Mouse (Mus musculus) neural tube, embryonic 11.5 days (tissue): ENCODE data around the gene Cdh9. TPM values are rescaled to one million over a fixed set of nuclear protein-coding genes. Genes with fewer than 3 reads are reported as not detected.

ENCODE experiments used
- ATAC-seq: fragments of 200-750 bp; cut with Nextera tagmentation; 2 replicates; pipeline ENCODE4 v1.8.0; 2017; ENCODE audit warnings: moderate number of reproducible peaks, mild to moderate bottlenecking, moderate TSS enrichment, moderate library complexity; ENCODE audit not compliant: insufficient read depth, low FRiP score, low TSS enrichment
- DNase-seq: peaks from one replicate; pipeline ENCODE4 v3.0.0-alpha.2; 2015; ENCODE audit warnings: low spot score
- H3K27ac ChIP-seq: fragments of 300-500 bp; sonication (generic); 2 replicates; pipeline ENCODE4 v1.5.1; 2014; ENCODE audit warnings: low read depth, mild to moderate bottlenecking, low read length
- H3K27me3 ChIP-seq: fragments of 300-500 bp; sonication (generic); 2 replicates; pipeline ENCODE4 v1.6.1; 2014; ENCODE audit warnings: mild to moderate bottlenecking, low read length, mixed read lengths; ENCODE audit not compliant: control insufficient read depth, insufficient read depth
- H3K36me3 ChIP-seq: fragments of 300-500 bp; sonication (generic); 2 replicates; pipeline ENCODE4 v1.6.1; 2014; ENCODE audit warnings: mild to moderate bottlenecking, low read length, moderate library complexity, mixed read lengths; ENCODE audit not compliant: control insufficient read depth, insufficient read depth
- H3K4me1 ChIP-seq: fragments of 300-500 bp; sonication (generic); 2 replicates; pipeline ENCODE4 v1.6.1; 2014; ENCODE audit warnings: low read length, mixed read lengths; ENCODE audit not compliant: control insufficient read depth, insufficient read depth
- H3K4me2 ChIP-seq: fragments of 300-500 bp; sonication (generic); 2 replicates; pipeline ENCODE4 v1.6.1; 2014; ENCODE audit warnings: low read depth, mild to moderate bottlenecking, moderate library complexity
- H3K4me3 ChIP-seq: fragments of 300-500 bp; sonication (generic); 2 replicates; pipeline ENCODE4 v1.5.1; 2014; ENCODE audit warnings: low read depth, low read length
- H3K9ac ChIP-seq: fragments of 300-500 bp; sonication (generic); 2 replicates; pipeline ENCODE4 v1.6.1; 2014; ENCODE audit warnings: mild to moderate bottlenecking, low read length
- H3K9me3 ChIP-seq: fragments of 300-500 bp; sonication (generic); 2 replicates; pipeline ENCODE4 v1.6.1; 2016; ENCODE audit warnings: low read length; ENCODE audit not compliant: control insufficient read depth
- WGBS: fragments of 180-500 bp; shearing (Covaris S2); extraction: QIAGEN DNeasy Blood & Tissue Kit; methylation state at CpG from one replicate; pipeline ENCODE4 v1.1.7; 2014; 5-methylcytosine and 5-hydroxymethylcytosine counted together
- polyA plus RNA-seq: library from polyadenylated mRNA; unstranded; fragments of >200 nt; fragmentation: Nextera tagmentation; extraction: Ambion mirVana; gene quantifications from 2 replicates; pipeline ENCODE4 v1.2.1, GENCODE M21; 2014

The Cdh9 gene
- polyA plus RNA-seq, result 1.0 and 1.4 TPM in 2 replicates

DNA sequence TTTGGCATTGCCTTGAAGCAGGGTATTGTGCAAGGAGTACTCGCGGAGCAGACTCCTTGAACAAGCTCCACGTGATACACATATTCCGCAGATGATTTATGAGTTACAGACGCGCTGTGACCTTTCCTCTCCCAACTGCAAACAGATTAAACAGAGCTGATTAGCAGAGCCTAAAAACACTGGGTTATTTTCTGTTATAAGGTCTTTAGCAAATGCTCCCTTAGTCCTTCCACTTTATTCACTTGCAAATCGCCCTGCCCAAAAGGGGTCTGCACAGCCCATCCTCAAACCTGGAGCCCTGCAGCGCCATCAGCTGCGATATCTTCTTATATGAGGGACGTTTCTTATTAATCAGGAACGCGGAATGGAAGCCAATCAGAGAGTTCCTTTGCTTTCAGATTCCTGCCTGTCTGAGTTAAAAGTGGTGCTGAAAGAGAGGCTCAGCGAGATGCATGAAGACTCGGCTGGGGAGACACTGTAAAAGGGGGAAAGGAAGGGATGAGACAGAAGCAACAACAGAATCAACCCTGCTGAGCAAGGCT, at the start of gene Cdh9:
Gene Cdh9, plus strand, starts transcription at position 287 of the 542 bp plus-strand sequence.
- peak within 1 kb of the TSS; percentile 41 for H3K4me2 ChIP-seq
- H3K36me3 ChIP-seq, result no peaks in the 10 kb centered on the region
- no peaks in the 10 kb centered on the region for H3K9me3 ChIP-seq
- 0 out of 2 replicates have a peak within 1 kb of the TSS, but pooled peaks have one; percentile 12 for H3K4me3 ChIP-seq
- 4% methylated on average over 14 of the region's 14 CpGs for WGBS
- no peaks in the 10 kb centered on the region for H3K27me3 ChIP-seq
- H3K9ac ChIP-seq, result no peak within 1 kb of the TSS
- ATAC-seq (peak; percentile 48; the same call in 1 of the 2 replicates), DNase-seq (peak; percentile 35)
- no peaks in the 10 kb centered on the region for H3K4me1 ChIP-seq
- H3K27ac ChIP-seq, result no peak within 1 kb of the TSS

DNA sequence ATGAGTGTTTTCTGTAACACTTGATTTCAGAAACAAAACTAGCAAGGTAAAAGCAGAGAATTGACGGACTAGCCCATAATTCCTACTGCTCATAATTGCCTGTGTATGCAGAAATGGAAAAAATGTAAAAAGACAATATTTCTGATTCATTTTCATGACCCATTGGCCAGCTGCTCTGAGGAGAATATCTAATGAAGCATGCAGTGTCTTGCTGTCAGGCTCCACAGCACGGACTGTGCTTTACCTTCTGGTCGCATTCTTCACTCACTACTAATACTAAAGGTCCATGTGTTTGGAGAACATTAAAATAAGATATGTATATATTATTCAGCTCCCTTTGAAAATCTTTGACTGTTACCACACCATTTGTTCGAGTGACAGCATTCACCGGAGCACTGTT, 49.5 kb upstream of the Cdh9 start:
- WGBS, result 83% methylated on average over 5 of the region's 5 CpGs
- H3K4me1 ChIP-seq, result no peaks in the 10 kb centered on the region
- no peaks in the 10 kb centered on the region for H3K36me3 ChIP-seq
- H3K4me2 ChIP-seq, result no peak overlapping the region
- no peak overlapping the region for H3K9ac ChIP-seq
- DNase-seq (no peak), ATAC-seq (no peak)
- H3K27me3 ChIP-seq, result no peaks in the 10 kb centered on the region
- no peak overlapping the region for H3K4me3 ChIP-seq
- no peaks in the 10 kb centered on the region for H3K9me3 ChIP-seq
- H3K27ac ChIP-seq, result no peak overlapping the region

DNA sequence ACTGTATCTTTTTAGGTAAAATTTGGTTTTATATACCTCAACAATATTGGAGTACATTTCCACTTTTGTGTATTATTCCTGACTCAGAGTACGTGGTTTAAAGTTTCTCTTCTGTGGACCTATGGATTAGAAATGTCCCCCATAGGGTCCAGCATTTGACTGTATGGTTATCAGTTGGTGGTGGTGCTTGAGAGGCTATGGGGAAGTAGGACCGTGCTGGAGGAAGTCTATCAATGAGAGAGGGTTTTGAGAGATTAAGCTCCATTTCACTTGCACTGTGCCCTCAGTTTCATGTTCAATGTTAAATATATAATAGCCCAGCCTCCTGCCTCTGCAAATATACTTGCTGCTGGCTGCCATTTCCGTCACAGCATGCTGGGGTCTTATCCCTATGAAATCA, 28.7 kb upstream of the Cdh9 start:
- Histone ChIP-seq H3K27me3 (no peaks in the 10 kb centered on the region), H3K27ac (no peak overlapping the region), H3K4me3 (no peak overlapping the region), H3K9me3 (no peaks in the 10 kb centered on the region), H3K36me3 (no peaks in the 10 kb centered on the region), H3K4me2 (no peak overlapping the region), H3K4me1 (no peaks in the 10 kb centered on the region), H3K9ac (no peak overlapping the region)
- DNase-seq (no peak), ATAC-seq (no peak)
- 81% methylated on average over 3 of the region's 3 CpGs for WGBS

DNA sequence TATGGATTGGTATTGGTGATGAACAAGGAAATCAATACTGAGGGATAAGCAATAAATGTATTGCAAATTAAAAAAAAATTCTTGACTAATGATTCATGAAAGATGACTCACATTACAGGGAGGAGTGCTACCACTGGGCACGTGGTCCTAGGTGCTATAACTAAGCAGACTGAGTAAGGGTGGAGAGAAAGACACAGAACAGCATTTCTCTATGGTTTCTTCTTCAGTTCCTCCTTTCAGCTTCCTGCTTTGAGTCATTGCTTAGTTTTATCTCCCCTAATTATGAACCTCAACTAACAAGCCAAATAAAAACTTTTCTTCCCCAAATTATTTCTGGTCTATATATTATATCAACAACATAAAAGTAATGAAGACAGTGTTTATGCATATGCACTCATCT, 26.2 kb upstream of the Cdh9 start:
- Histone ChIP-seq H3K4me1 (no peaks in the 10 kb centered on the region), H3K36me3 (no peaks in the 10 kb centered on the region), H3K9me3 (no peaks in the 10 kb centered on the region), H3K4me2 (no peak overlapping the region), H3K9ac (no peak overlapping the region), H3K27me3 (no peaks in the 10 kb centered on the region), H3K27ac (no peak overlapping the region), H3K4me3 (no peak overlapping the region)
- WGBS, result 67% methylated on average over 1 of the region's 1 CpGs
- no peak for ATAC-seq
- DNase-seq, result no peak

DNA sequence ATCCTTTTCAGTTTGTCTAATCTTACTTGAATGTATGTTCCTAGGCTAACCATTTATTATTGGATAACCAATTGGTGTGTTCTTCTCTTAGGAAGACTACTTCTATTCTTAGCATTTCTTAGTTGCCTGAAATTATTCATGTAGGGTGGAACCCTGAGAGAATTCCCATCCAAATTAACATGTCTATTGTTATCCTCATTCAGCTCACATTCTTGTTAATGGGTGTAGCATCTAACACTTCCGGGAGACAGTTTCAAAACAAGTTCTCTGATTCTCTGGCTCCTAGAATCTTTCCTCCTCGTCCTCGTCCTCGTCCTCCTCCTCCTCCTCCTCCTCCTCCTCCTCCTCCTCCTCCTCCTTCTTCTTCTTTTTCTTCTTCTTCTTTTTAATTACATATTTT, 10.5 kb downstream of the Cdh9 start:
- Histone ChIP-seq H3K4me2 (no peak overlapping the region), H3K27me3 (no peaks in the 10 kb centered on the region), H3K4me1 (no peaks in the 10 kb centered on the region), H3K4me3 (no peak overlapping the region), H3K27ac (no peak overlapping the region), H3K9ac (no peak overlapping the region), H3K36me3 (no peaks in the 10 kb centered on the region), H3K9me3 (no peaks in the 10 kb centered on the region)
- no peak for DNase-seq
- ATAC-seq, result no peak
- WGBS, result 71% methylated on average over 4 of the region's 4 CpGs

DNA sequence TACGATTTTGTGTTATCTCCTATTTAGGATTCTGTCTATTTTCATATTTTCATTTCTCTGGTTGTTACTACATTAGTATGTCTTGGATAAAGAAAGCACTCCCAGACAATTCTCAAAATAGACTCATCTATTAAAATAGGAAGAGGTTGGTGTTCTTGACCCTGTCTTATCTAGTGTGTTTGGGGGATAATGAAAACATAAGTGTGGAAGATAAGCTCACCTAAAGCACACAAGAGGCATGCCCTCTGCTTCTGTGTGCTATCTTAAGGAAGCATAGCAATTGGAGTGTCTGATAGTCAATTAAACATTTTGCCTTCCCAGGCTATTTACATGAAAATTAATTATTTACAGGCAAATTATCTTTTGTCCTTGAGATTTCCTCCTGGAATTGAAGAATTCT, 18.1 kb downstream of the Cdh9 start:
- 89% methylated on average over 1 of the region's 1 CpGs for WGBS

DNA sequence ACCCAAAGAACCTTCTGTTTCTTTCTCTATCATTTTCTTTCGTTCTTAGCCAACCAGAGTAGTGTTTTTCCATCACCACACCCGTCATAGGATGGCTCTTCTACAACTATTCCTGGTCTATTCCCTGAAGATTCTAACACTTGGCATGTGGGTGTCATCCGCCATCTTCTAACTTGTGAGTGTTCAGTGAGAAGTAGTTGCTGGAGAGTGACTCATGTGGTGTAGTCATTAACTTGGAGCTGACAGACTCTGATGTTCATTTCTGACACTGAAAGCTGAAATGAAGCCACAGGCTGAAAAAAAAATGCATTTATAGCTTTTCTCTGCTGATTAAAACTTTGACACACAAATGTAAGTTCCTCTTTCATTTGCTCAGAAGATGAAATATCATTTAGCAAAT, 34.7 kb downstream of the Cdh9 start:
- H3K27me3 ChIP-seq, result no peaks in the 10 kb centered on the region
- no peaks in the 10 kb centered on the region for H3K36me3 ChIP-seq
- no peak overlapping the region for H3K27ac ChIP-seq
- H3K9me3 ChIP-seq, result no peaks in the 10 kb centered on the region
- no peak overlapping the region for H3K4me2 ChIP-seq
- H3K9ac ChIP-seq, result no peak overlapping the region
- no peak for ATAC-seq
- 86% methylated on average over 3 of the region's 3 CpGs for whole genome bisulfite sequencing
- H3K4me3 ChIP-seq, result no peak overlapping the region
- H3K4me1 ChIP-seq, result no peaks in the 10 kb centered on the region
- no peak for DNase-seq

More for the DNA sequence above, 18.1 kb downstream of the Cdh9 start:
- Histone ChIP-seq H3K27ac (no peak overlapping the region), H3K36me3 (no peaks in the 10 kb centered on the region), H3K27me3 (no peaks in the 10 kb centered on the region), H3K4me1 (no peaks in the 10 kb centered on the region), H3K4me3 (no peak overlapping the region), H3K4me2 (no peak overlapping the region), H3K9ac (no peak overlapping the region), H3K9me3 (no peaks in the 10 kb centered on the region)
- ATAC-seq (no peak), DNase-seq (no peak)

DNA sequence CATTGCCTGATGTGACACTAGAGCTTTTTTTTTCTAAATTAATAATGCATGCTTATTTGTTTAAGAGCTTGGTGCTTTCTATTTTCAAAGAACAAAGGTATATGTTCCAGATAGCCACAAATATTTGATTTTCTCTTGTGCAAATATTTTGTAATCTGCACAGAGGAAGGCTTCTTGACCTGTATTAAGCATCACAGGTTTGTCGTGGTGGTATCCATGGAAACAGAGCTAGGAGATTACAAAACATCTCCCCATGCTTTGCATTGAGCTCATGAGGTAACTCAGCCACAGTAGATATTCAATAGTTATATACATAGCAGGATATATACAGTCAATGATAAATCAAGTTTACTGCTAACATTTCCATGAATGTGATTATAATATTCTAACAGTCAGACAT, 56.0 kb downstream of the Cdh9 start:
- H3K9me3 ChIP-seq, result no peaks in the 10 kb centered on the region
- H3K4me1 ChIP-seq, result no peaks in the 10 kb centered on the region
- no peaks in the 10 kb centered on the region for H3K36me3 ChIP-seq
- WGBS, result 87% methylated on average over 1 of the region's 1 CpGs
- ATAC-seq, result no peak
- no peaks in the 10 kb centered on the region for H3K27me3 ChIP-seq
- no peak overlapping the region for H3K4me3 ChIP-seq
- no peak overlapping the region for H3K4me2 ChIP-seq
- no peak overlapping the region for H3K27ac ChIP-seq
- H3K9ac ChIP-seq, result no peak overlapping the region
- DNase-seq, result no peak

DNA sequence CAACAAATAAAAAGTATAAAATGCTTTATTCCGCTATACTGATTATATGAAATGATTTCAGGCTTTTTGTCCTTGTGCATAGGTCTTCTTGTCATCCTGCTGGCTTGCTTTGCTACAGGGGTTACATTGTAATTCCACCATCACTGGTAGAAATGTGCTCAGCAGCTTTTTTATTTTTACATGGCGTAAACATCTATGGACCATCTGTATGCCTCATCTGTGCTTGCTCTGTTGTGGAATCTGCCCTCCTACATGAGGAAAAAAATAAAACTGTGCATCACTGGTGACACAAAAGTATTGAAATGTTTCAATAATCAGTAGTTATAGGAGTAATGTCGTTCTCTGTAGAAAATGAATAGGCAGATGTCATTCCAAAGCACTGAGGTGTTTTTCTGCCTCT, 64.3 kb downstream of the Cdh9 start:
- no peaks in the 10 kb centered on the region for H3K4me1 ChIP-seq
- WGBS, result 86% methylated on average over 3 of the region's 3 CpGs
- H3K27ac ChIP-seq, result no peak overlapping the region
- H3K4me3 ChIP-seq, result no peak overlapping the region
- no peaks in the 10 kb centered on the region for H3K36me3 ChIP-seq
- H3K27me3 ChIP-seq, result no peaks in the 10 kb centered on the region
- no peak overlapping the region for H3K9ac ChIP-seq
- no peak for ATAC-seq
- no peaks in the 10 kb centered on the region for H3K9me3 ChIP-seq
- no peak overlapping the region for H3K4me2 ChIP-seq
- no peak for DNase-seq
